Comparison of ENCODE assay signal across 8 mouse cellular contexts in genomic region chr14:99141786-99142633, GRCm38 (mm10). TPM values are rescaled to one million over a fixed set of nuclear protein-coding genes. Genes with fewer than 3 reads are reported as not detected.
DNase-seq lines count a peak whose midpoint lies in the region; ATAC-seq lines count a peak whose summit lies in the region.

No protein-coding gene starts in this region.

- peak; percentile 79 to 82 for DNase-seq in adrenal gland, adult 18-20 months (ENCODE audit: low spot score in 2 of 2)
- peak; percentile 90 for DNase-seq in embryo, embryonic 10.5 days (ENCODE audit: low spot score)
- DNase-seq in gastrocnemius, postnatal 25 days = peak; percentile 35
- peak; percentile 66 to 87 for DNase-seq in left cerebral cortex, postnatal 14 days (ENCODE audit: low spot score in 2 of 2)
- DNase-seq in mesoderm, embryonic 11.5 days (ENCODE audit: low read depth, low spot score) = peak; percentile 85
- DNase-seq in right cerebral cortex, postnatal 36 days (ENCODE audit: low spot score in 2 of 2) = peak; percentile 33 to 53
- DNase-seq in urinary bladder, postnatal 36 days (ENCODE audit: low spot score in 2 of 2) = peak; percentile 71 to 79

- no peak overlapping the region for H3K9ac ChIP-seq in intestine, embryonic 15.5 days

- H3K4me1 ChIP-seq in intestine, embryonic 15.5 days (replicated peaks) = no peaks in the 10 kb centered on the region

- no peaks in the 10 kb centered on the region for H3K36me3 ChIP-seq in intestine, embryonic 15.5 days

- H3K9me3 ChIP-seq in intestine, embryonic 15.5 days = no peaks in the 10 kb centered on the region

- intact Hi-C loops in left cerebral cortex, postnatal 14 days (cut with DNase I) = loop anchor here (1.0 to 10.0 kb wide), 3 partner anchors 155 to 752 kb away; partner anchors contain the start of gene Klf5

- H3K4me3 ChIP-seq in intestine, embryonic 15.5 days (replicated peaks) = no peak overlapping the region

- no peaks in the 10 kb centered on the region for H3K27me3 ChIP-seq in intestine, embryonic 15.5 days (replicated peaks)

- peak; percentile 91 for ATAC-seq in intestine, embryonic 15.5 days

- 21% methylated on average over 15 of the region's 15 CpGs for WGBS in intestine, embryonic 15.5 days

- H3K27ac ChIP-seq in intestine, embryonic 15.5 days = no peak overlapping the region; the same call in 1 of the 2 replicates

- no peak overlapping the region for H3K4me2 ChIP-seq in intestine, embryonic 15.5 days (replicated peaks)

RNA-seq across cellular contexts. Expression of gene Dis3, which starts 42.4 kb away (rescaled TPM):
- 10 to 100 TPM; 19.8 to 24.6 TPM for total RNA-seq in adrenal gland, adult 18-20 months (2021)
- 10 to 100 TPM; 10.2 to 11.4 TPM for total RNA-seq in gastrocnemius, postnatal 25 days (2021)
- polyA plus RNA-seq in intestine, embryonic 15.5 days (2015; fragmentation: Nextera tagmentation; extraction: Ambion mirVana) = 27.2 and 31.9 TPM in 2 replicates
- 10 to 100 TPM; 13.4 to 17.9 TPM for total RNA-seq in left cerebral cortex, postnatal 14 days (2021)

RNA-seq across cellular contexts. Expression of gene Pibf1, which starts 42.8 kb away (rescaled TPM):
- total RNA-seq in adrenal gland, adult 18-20 months (2021) = 1 to 10 TPM; 7.2 to 8.0 TPM
- 1 to 10 TPM; 7.3 to 7.9 TPM for total RNA-seq in gastrocnemius, postnatal 25 days (2021)
- polyA plus RNA-seq in intestine, embryonic 15.5 days (2015; fragmentation: Nextera tagmentation; extraction: Ambion mirVana) = 15.6 and 17.0 TPM in 2 replicates
- total RNA-seq in left cerebral cortex, postnatal 14 days (2021) = 10 to 100 TPM; 13.0 to 13.9 TPM

Comparison
In these comparisons a context has a peak if more than half of its experiments do, and no peak if none do; other contexts are left out.
1. DNase-seq: peak in every context shown above with its lines; median percentile 90 in embryo, embryonic 10.5 days; 85 in mesoderm, embryonic 11.5 days; 80 in adrenal gland, adult 18-20 months; 76 in left cerebral cortex, postnatal 14 days; 75 in urinary bladder, postnatal 36 days; 43 in right cerebral cortex, postnatal 36 days; 35 in gastrocnemius, postnatal 25 days.